Mouse (Mus musculus) kidney, embryonic 15.5 days (tissue): ENCODE measurements at regions not wholly inside any gene's neighbourhood (a gene's known extent, or its start where the extent isn't known, plus 50 kb on each side); places are given as distances from the start of the nearest gene placed in this dataset.

Source experiments
- ATAC-seq: fragments of 200-750 bp; cut with Nextera tagmentation; replicated peaks from 2 replicates; pipeline ENCODE4 v1.8.0; 2017; ENCODE audit warnings: moderate TSS enrichment; ENCODE audit not compliant: low FRiP score
- H3K27ac ChIP-seq: fragments of 300-500 bp; sonication (generic); 2 replicates; pipeline ENCODE4 v1.5.1; 2015; ENCODE audit warnings: mild to moderate bottlenecking, inconsistent platforms
- H3K27me3 ChIP-seq: fragments of 300-500 bp; sonication (generic); 2 replicates; pipeline ENCODE4 v1.6.1; 2015; ENCODE audit warnings: inconsistent platforms
- H3K36me3 ChIP-seq: fragments of 300-500 bp; sonication (generic); 2 replicates; pipeline ENCODE4 v1.6.1; 2015; ENCODE audit warnings: inconsistent platforms
- H3K4me1 ChIP-seq: fragments of 300-500 bp; sonication (generic); 2 replicates; pipeline ENCODE4 v1.6.1; 2015; ENCODE audit warnings: inconsistent platforms
- H3K4me2 ChIP-seq: fragments of 300-500 bp; sonication (generic); 2 replicates; pipeline ENCODE4 v1.6.1; 2015; ENCODE audit warnings: moderate library complexity, mild to moderate bottlenecking, inconsistent platforms
- H3K4me3 ChIP-seq: fragments of 300-500 bp; sonication (generic); replicated peaks from 2 replicates; pipeline ENCODE4 v1.5.1; 2015; ENCODE audit warnings: mild to moderate bottlenecking, inconsistent platforms
- H3K9ac ChIP-seq: fragments of 300-500 bp; sonication (generic); 2 replicates; pipeline ENCODE4 v1.6.1; 2015; ENCODE audit warnings: mild to moderate bottlenecking, inconsistent platforms
- H3K9me3 ChIP-seq: fragments of 300-500 bp; sonication (generic); replicated peaks from 2 replicates; pipeline ENCODE4 v1.6.1; 2016; ENCODE audit warnings: inconsistent platforms
- WGBS: fragments of 180-500 bp; shearing (Covaris S2); methylation state at CpG from one replicate; pipeline ENCODE4 v1.1.7; 2015; ENCODE audit warnings: mixed read lengths; 5-methylcytosine and 5-hydroxymethylcytosine counted together

GRCm38 (mm10) chr11:90088473-90088872 is 58.3 kb downstream of the Tmem100 start:
- no peaks in the 10 kb centered on the region for H3K4me1 ChIP-seq
- no peaks in the 10 kb centered on the region for H3K36me3 ChIP-seq
- H3K4me3 ChIP-seq: no peak overlapping the region
- H3K27me3 ChIP-seq: no peaks in the 10 kb centered on the region
- H3K9me3 ChIP-seq: no peaks in the 10 kb centered on the region
- no peak overlapping the region for H3K27ac ChIP-seq
- WGBS: 88% methylated on average over 4 of the region's 4 CpGs
- no peak overlapping the region for H3K9ac ChIP-seq
- H3K4me2 ChIP-seq: no peak overlapping the region
- ATAC-seq: no peak

GRCm38 (mm10) chr11:90094052-90094451 is 63.9 kb downstream of the Tmem100 start:
- H3K27ac ChIP-seq: no peak overlapping the region
- WGBS: 78% methylated on average over 7 of the region's 7 CpGs
- ATAC-seq: no peak
- H3K4me2 ChIP-seq: no peak overlapping the region
- no peaks in the 10 kb centered on the region for H3K36me3 ChIP-seq
- H3K9me3 ChIP-seq: no peaks in the 10 kb centered on the region
- no peaks in the 10 kb centered on the region for H3K4me1 ChIP-seq
- no peak overlapping the region for H3K4me3 ChIP-seq
- H3K27me3 ChIP-seq: no peaks in the 10 kb centered on the region
- H3K9ac ChIP-seq: no peak overlapping the region

GRCm38 (mm10) chr11:90094700-90095355 is 64.7 kb downstream of the Tmem100 start:
- Histone ChIP-seq H3K4me1 (no peaks in the 10 kb centered on the region), H3K9me3 (no peaks in the 10 kb centered on the region), H3K36me3 (no peaks in the 10 kb centered on the region), H3K27me3 (no peaks in the 10 kb centered on the region), H3K9ac (no peak overlapping the region), H3K27ac (no peak overlapping the region), H3K4me2 (no peak overlapping the region), H3K4me3 (no peak overlapping the region)
- 74% methylated on average over 7 of the region's 7 CpGs for WGBS
- no peak for ATAC-seq

- no peak for ATAC-seq
- no peak overlapping the region for H3K4me2 ChIP-seq
- 77% methylated on average over 7 of the region's 7 CpGs for WGBS
Measured at GRCm38 (mm10) chr11:90098471-90098870, 68.3 kb downstream of the Tmem100 start.

GRCm38 (mm10) chr11:90099178-90099577 is 69.0 kb downstream of the Tmem100 start:
- Histone ChIP-seq H3K4me2 (no peak overlapping the region), H3K4me1 (no peaks in the 10 kb centered on the region), H3K27ac (no peak overlapping the region), H3K9ac (no peak overlapping the region), H3K4me3 (no peak overlapping the region), H3K9me3 (no peaks in the 10 kb centered on the region), H3K27me3 (no peaks in the 10 kb centered on the region), H3K36me3 (no peaks in the 10 kb centered on the region)
- ATAC-seq: no peak
- 48% methylated on average over 1 of the region's 1 CpGs for WGBS

More at GRCm38 (mm10) chr11:90098471-90098870, 68.3 kb downstream of the Tmem100 start:
- Histone ChIP-seq H3K9me3 (no peaks in the 10 kb centered on the region), H3K4me3 (no peak overlapping the region), H3K27ac (no peak overlapping the region), H3K27me3 (no peaks in the 10 kb centered on the region), H3K4me1 (no peaks in the 10 kb centered on the region), H3K9ac (no peak overlapping the region), H3K36me3 (no peaks in the 10 kb centered on the region)

GRCm38 (mm10) chr11:90100161-90100560 is 70.0 kb downstream of the Tmem100 start:
- ATAC-seq: no peak
- Histone ChIP-seq H3K9me3 (no peaks in the 10 kb centered on the region), H3K27me3 (no peaks in the 10 kb centered on the region), H3K27ac (no peak overlapping the region), H3K4me3 (no peak overlapping the region), H3K9ac (no peak overlapping the region), H3K36me3 (no peaks in the 10 kb centered on the region), H3K4me1 (no peaks in the 10 kb centered on the region), H3K4me2 (no peak overlapping the region)
- WGBS: 82% methylated on average over 2 of the region's 2 CpGs

GRCm38 (mm10) chr11:90101284-90101683 is 71.1 kb downstream of the Tmem100 start:
- Histone ChIP-seq H3K4me3 (no peak overlapping the region), H3K9me3 (no peaks in the 10 kb centered on the region), H3K4me2 (no peak overlapping the region), H3K36me3 (no peaks in the 10 kb centered on the region), H3K4me1 (peaks cover 9% of the 10 kb centered on the region), H3K27me3 (no peaks in the 10 kb centered on the region), H3K9ac (no peak overlapping the region), H3K27ac (no peak overlapping the region)
- 68% methylated on average over 8 of the region's 8 CpGs for WGBS
- no peak for ATAC-seq

- H3K4me3 ChIP-seq: no peak overlapping the region
- peak overlapping the region; percentile 58 for H3K27ac ChIP-seq
- H3K9ac ChIP-seq: no peak overlapping the region
- no peaks in the 10 kb centered on the region for H3K36me3 ChIP-seq
- no peaks in the 10 kb centered on the region for H3K9me3 ChIP-seq
- H3K4me1 ChIP-seq: peaks cover 17% of the 10 kb centered on the region
- no peak overlapping the region for H3K4me2 ChIP-seq
- peak; percentile 66 for ATAC-seq
- WGBS: 13% methylated on average over 12 of the region's 12 CpGs
- H3K27me3 ChIP-seq: no peaks in the 10 kb centered on the region
Measured at GRCm38 (mm10) chr11:90106063-90106798, 76.1 kb downstream of the Tmem100 start.

GRCm38 (mm10) chr11:90109681-90110111 is 77.8 kb upstream of the Gm45716 start:
- WGBS: 35% methylated on average over 2 of the region's 2 CpGs
- Histone ChIP-seq H3K9ac (no peak overlapping the region), H3K9me3 (no peaks in the 10 kb centered on the region), H3K27ac (no peak overlapping the region), H3K27me3 (no peaks in the 10 kb centered on the region), H3K36me3 (no peaks in the 10 kb centered on the region), H3K4me2 (no peak overlapping the region), H3K4me1 (peaks cover 17% of the 10 kb centered on the region), H3K4me3 (no peak overlapping the region)
- no peak for ATAC-seq

- Histone ChIP-seq H3K4me2 (no peak overlapping the region), H3K4me3 (no peak overlapping the region), H3K9me3 (no peaks in the 10 kb centered on the region), H3K27ac (no peak overlapping the region), H3K27me3 (no peaks in the 10 kb centered on the region), H3K4me1 (peaks cover 17% of the 10 kb centered on the region), H3K36me3 (no peaks in the 10 kb centered on the region), H3K9ac (no peak overlapping the region)
- ATAC-seq: no peak
- 85% methylated on average over 3 of the region's 3 CpGs for WGBS
Measured at GRCm38 (mm10) chr11:90110170-90110569, 77.3 kb upstream of the Gm45716 start.

- ATAC-seq: no peak
- H3K4me3 ChIP-seq: no peak overlapping the region
- H3K27ac ChIP-seq: no peak overlapping the region
- 90% methylated on average over 7 of the region's 7 CpGs for WGBS
- no peaks in the 10 kb centered on the region for H3K27me3 ChIP-seq
- H3K4me2 ChIP-seq: no peak overlapping the region
- H3K4me1 ChIP-seq: peaks cover 7% of the 10 kb centered on the region
- no peak overlapping the region for H3K9ac ChIP-seq
- no peaks in the 10 kb centered on the region for H3K9me3 ChIP-seq
- H3K36me3 ChIP-seq: no peaks in the 10 kb centered on the region
Measured at GRCm38 (mm10) chr11:90112174-90112573, 75.3 kb upstream of the Gm45716 start.

- H3K27me3 ChIP-seq: no peaks in the 10 kb centered on the region
- H3K4me3 ChIP-seq: no peak overlapping the region
- no peaks in the 10 kb centered on the region for H3K9me3 ChIP-seq
- peak; percentile 86 for ATAC-seq
- no peak overlapping the region for H3K9ac ChIP-seq
- peak overlapping the region; percentile 77 for H3K27ac ChIP-seq
- peaks cover 15% of the 10 kb centered on the region for H3K4me1 ChIP-seq
- WGBS: 24% methylated on average over 20 of the region's 20 CpGs
- H3K36me3 ChIP-seq: no peaks in the 10 kb centered on the region
- peak overlapping the region; percentile 44 for H3K4me2 ChIP-seq
Measured at GRCm38 (mm10) chr11:90116676-90117663, 70.5 kb upstream of the Gm45716 start.
